In genomic region chr19:10918321-10918991, GRCm38 (mm10) we compare ENCODE assay signal across 37 mouse cellular contexts. TPM values are rescaled to one million over a fixed set of nuclear protein-coding genes. Genes with fewer than 3 reads are reported as not detected.
DNase-seq lines count a peak whose midpoint lies in the region; ATAC-seq and TF ChIP-seq lines count a peak whose summit lies in the region.
"Had no signal": no experiment of that assay in that cellular context is flagged by ENCODE, and none has a peak within 500 bp of the region (broad histone marks: within the 10 kb centered on the region; RNA-seq: fewer than 3 reads in every experiment).

No protein-coding gene starts in this region.

- H3K27me3 ChIP-seq in forebrain, embryonic 13.5 days: no peaks in the 10 kb centered on the region
- H3K27me3 ChIP-seq in forebrain, embryonic 10.5 days (ENCODE audit: poor library complexity, severe bottlenecking): no peaks in the 10 kb centered on the region
- H3K27me3 ChIP-seq in hindbrain, embryonic 16.5 days (replicated peaks; ENCODE audit: control insufficient read depth, insufficient read depth, low read length): no peaks in the 10 kb centered on the region
- no peaks in the 10 kb centered on the region for H3K27me3 ChIP-seq in hindbrain, embryonic 13.5 days
- no peaks in the 10 kb centered on the region for H3K27me3 ChIP-seq in midbrain, embryonic 13.5 days
- H3K27me3 ChIP-seq: CH12.LX; embryonic facial prominence, embryonic 12.5 days had no signal

- H3K9ac ChIP-seq in forebrain, embryonic 13.5 days: no peak overlapping the region
- no peak overlapping the region for H3K9ac ChIP-seq in hindbrain, embryonic 16.5 days (ENCODE audit: low read depth, low read length)
- H3K9ac ChIP-seq in hindbrain, embryonic 13.5 days: no peak overlapping the region
- H3K9ac ChIP-seq in ES-E14 (ENCODE audit: insufficient read depth, low read depth, low read length, poor library complexity, severe bottlenecking): no peak overlapping the region
- no peak overlapping the region for H3K9ac ChIP-seq in midbrain, embryonic 13.5 days (replicated peaks)
- H3K9ac ChIP-seq: embryonic facial prominence, embryonic 12.5 days had no signal

- no peaks in the 10 kb centered on the region for H3K36me3 ChIP-seq in forebrain, embryonic 13.5 days (ENCODE audit: poor library complexity, severe bottlenecking)
- no peaks in the 10 kb centered on the region for H3K36me3 ChIP-seq in forebrain, embryonic 10.5 days (replicated peaks)
- no peaks in the 10 kb centered on the region for H3K36me3 ChIP-seq in hindbrain, embryonic 16.5 days (ENCODE audit: control insufficient read depth, insufficient read depth, low read length)
- no peaks in the 10 kb centered on the region for H3K36me3 ChIP-seq in hindbrain, embryonic 13.5 days
- H3K36me3 ChIP-seq in ES-E14 (ENCODE audit: control insufficient read depth, insufficient read depth, low read length, poor library complexity, severe bottlenecking): no peaks in the 10 kb centered on the region
- H3K36me3 ChIP-seq in midbrain, embryonic 13.5 days: no peaks in the 10 kb centered on the region
- H3K36me3 ChIP-seq: embryonic facial prominence, embryonic 12.5 days had no signal

- WGBS in forebrain, embryonic 13.5 days: 90% methylated on average over 10 of the region's 10 CpGs
- WGBS in forebrain, embryonic 10.5 days: 92% methylated on average over 10 of the region's 10 CpGs
- WGBS in hindbrain, embryonic 16.5 days: 88% methylated on average over 10 of the region's 10 CpGs
- WGBS in hindbrain, embryonic 13.5 days: 86% methylated on average over 10 of the region's 10 CpGs
- 85% methylated on average over 10 of the region's 10 CpGs for WGBS in midbrain, embryonic 13.5 days

- no peak overlapping the region for H3K4me3 ChIP-seq in forebrain, embryonic 13.5 days
- no peak overlapping the region for H3K4me3 ChIP-seq in forebrain, embryonic 10.5 days
- no peak overlapping the region for H3K4me3 ChIP-seq in hindbrain, embryonic 16.5 days (ENCODE audit: low read length)
- H3K4me3 ChIP-seq in hindbrain, embryonic 13.5 days: no peak overlapping the region
- no peak overlapping the region for H3K4me3 ChIP-seq in ES-E14 (ENCODE audit: insufficient read depth in 1 of 2, low read depth in 1 of 2, low read length in 2 of 2, poor library complexity in 1 of 2, severe bottlenecking in 1 of 2)
- no peak overlapping the region for H3K4me3 ChIP-seq in midbrain, embryonic 13.5 days (replicated peaks)
- H3K4me3 ChIP-seq: embryonic facial prominence, embryonic 12.5 days; erythroblast, embryonic 14.5 days; gastrocnemius, adult 2 months; layer of hippocampus, adult 2 months had no signal

- H3K9me3 ChIP-seq in forebrain, embryonic 13.5 days (replicated peaks): no peaks in the 10 kb centered on the region
- no peaks in the 10 kb centered on the region for H3K9me3 ChIP-seq in forebrain, embryonic 10.5 days
- H3K9me3 ChIP-seq in hindbrain, embryonic 16.5 days (ENCODE audit: control insufficient read depth, low read length): no peaks in the 10 kb centered on the region
- no peaks in the 10 kb centered on the region for H3K9me3 ChIP-seq in hindbrain, embryonic 13.5 days
- H3K9me3 ChIP-seq in ES-E14 (ENCODE audit: control insufficient read depth, insufficient read depth, low read depth, low read length): no peaks in the 10 kb centered on the region
- H3K9me3 ChIP-seq in midbrain, embryonic 13.5 days: no peaks in the 10 kb centered on the region
- H3K9me3 ChIP-seq: embryonic facial prominence, embryonic 12.5 days had no signal

- no peak for DNase-seq in forebrain, embryonic 10.5 days (ENCODE audit: extremely low spot score, low spot score)
- no peak for DNase-seq in ES-E14 (ENCODE audit: low read depth, low spot score)
- no peak for DNase-seq in kidney, adult 18-20 months
- DNase-seq: adrenal gland, adult 2 months; B cell, adult 2 months; gastrocnemius, adult 2 months; kidney, postnatal 25 days; lung, postnatal 10 days; right cerebral cortex, postnatal 14 days; thymus, adult 2 months; thymus, postnatal 4 days had no signal

- no peaks in the 10 kb centered on the region for H3K4me1 ChIP-seq in forebrain, embryonic 13.5 days
- no peaks in the 10 kb centered on the region for H3K4me1 ChIP-seq in forebrain, embryonic 10.5 days
- H3K4me1 ChIP-seq in hindbrain, embryonic 16.5 days (ENCODE audit: control insufficient read depth, insufficient read depth, low read depth, low read length): no peaks in the 10 kb centered on the region; the same call in 1 of the 2 replicates
- H3K4me1 ChIP-seq in hindbrain, embryonic 13.5 days (replicated peaks): no peaks in the 10 kb centered on the region
- peaks cover 3 to 4% of the 10 kb centered on the region in 2 experiments; a peak in 1 of 4 replicates for H3K4me1 ChIP-seq in ES-E14 (ENCODE audit: control insufficient read depth in 2 of 2, insufficient read depth in 2 of 2, low read length in 2 of 2, poor library complexity in 1 of 2)
- H3K4me1 ChIP-seq in midbrain, embryonic 13.5 days (replicated peaks): no peaks in the 10 kb centered on the region
- H3K4me1 ChIP-seq: embryonic facial prominence, embryonic 12.5 days had no signal

- in situ Hi-C loops in ES-E14 (cut with MboI; ENCODE audit: low sequenced_read_pairs in 2 of 2, unreplicated experiment in 2 of 2): no loop called here

- H3K27ac ChIP-seq in forebrain, embryonic 13.5 days: no peak overlapping the region
- H3K27ac ChIP-seq in forebrain, embryonic 10.5 days: no peak overlapping the region
- H3K27ac ChIP-seq in hindbrain, embryonic 16.5 days (ENCODE audit: low read depth, low read length): no peak overlapping the region
- H3K27ac ChIP-seq in hindbrain, embryonic 13.5 days: no peak overlapping the region
- 0 out of 2 replicates have a peak overlapping the region, but pooled peaks have one; percentile 4 for H3K27ac ChIP-seq in ES-E14 (ENCODE audit: insufficient read depth, low read depth, low read length, poor library complexity, severe bottlenecking)
- H3K27ac ChIP-seq in midbrain, embryonic 13.5 days: no peak overlapping the region
- H3K27ac ChIP-seq: embryonic facial prominence, embryonic 12.5 days; gastrocnemius, adult 2 months; layer of hippocampus, adult 2 months; stomach, postnatal 0 days had no signal

- no peak overlapping the region for H3K4me2 ChIP-seq in forebrain, embryonic 13.5 days
- no peak overlapping the region for H3K4me2 ChIP-seq in hindbrain, embryonic 16.5 days (ENCODE audit: low read length)
- no peak overlapping the region for H3K4me2 ChIP-seq in hindbrain, embryonic 13.5 days
- H3K4me2 ChIP-seq in midbrain, embryonic 13.5 days (replicated peaks): no peak overlapping the region
- H3K4me2 ChIP-seq: embryonic facial prominence, embryonic 12.5 days had no signal

- peak; percentile 43; the same call in 1 of the 2 replicates for ATAC-seq in forebrain, embryonic 13.5 days
- peak; percentile 82 for ATAC-seq in hindbrain, embryonic 16.5 days
- ATAC-seq in hindbrain, embryonic 13.5 days (ENCODE audit: low FRiP score): no peak
- ATAC-seq in midbrain, embryonic 13.5 days: peak; percentile 62

TF ChIP-seq in ES-E14, 5 proteins besides CTCF, POLR2A, EP300 and RAD21:
- TF ChIP-seq HCFC1 (IDR thresholded peaks at IDR 0.05; ENCODE audit: borderline replicate concordance, insufficient read depth, low read length) (no peak), ZC3H11A (IDR thresholded peaks at IDR 0.05; ENCODE audit: borderline replicate concordance, low read depth, low read length) (no peak)
TF ChIP-seq in ES-E14: peak in this region for 0.

RNA-seq across cellular contexts. Expression of gene Zp1, which starts 2.0 kb away (rescaled TPM):
- not detected in 2 replicates for polyA plus RNA-seq in forebrain, embryonic 13.5 days (2015; fragmentation: Nextera tagmentation; extraction: Ambion mirVana)
- polyA plus RNA-seq in forebrain, embryonic 10.5 days (2016; fragmentation: Nextera tagmentation; extraction: Ambion mirVana): not detected in 2 replicates
- 0.79 and 0.94 TPM in 2 replicates for polyA plus RNA-seq in hindbrain, embryonic 16.5 days (2015; fragmentation: Nextera tagmentation; extraction: Ambion mirVana)
- not detected in 2 replicates for polyA plus RNA-seq in hindbrain, embryonic 13.5 days (2015; fragmentation: Nextera tagmentation; extraction: Ambion mirVana)
- total RNA-seq in ES-E14 (2012; rRNA removed): 0.09 TPM in 1 of 2 replicates, not detected in the other
- polyA plus RNA-seq in midbrain, embryonic 13.5 days (2015; fragmentation: Nextera tagmentation; extraction: Ambion mirVana): not detected in 2 replicates
- total RNA-seq: adrenal gland, adult 2 months; adrenal gland, postnatal 4 days; gastrocnemius, adult 2 months; heart, adult 8-10 months; heart, postnatal 25 days; layer of hippocampus, adult 2 months; layer of hippocampus, postnatal 25 days; left cerebral cortex, postnatal 10 days; liver, adult 2 months; megakaryocyte progenitor cell, adult 5-6 weeks; MEL; monocyte, adult 5-6 weeks had no signal
- polyA plus RNA-seq: adrenal gland, adult 2 months; cerebellum, adult 2 months; cortical plate, adult 2 months; erythroblast, embryonic 14.5 days; heart, embryonic 14.5 days; intestine, embryonic 14.5 days; kidney, embryonic 14.5 days; limb, embryonic 11.5 days; liver, adult 2 months; liver, embryonic 16.5 days; neural tube, embryonic 11.5 days had no signal

RNA-seq across cellular contexts. Expression of gene Ptgdr2, which starts 18.5 kb away (rescaled TPM):
- 0.06 and 0.17 TPM in 2 replicates for polyA plus RNA-seq in forebrain, embryonic 13.5 days (2015; fragmentation: Nextera tagmentation; extraction: Ambion mirVana)
- polyA plus RNA-seq in forebrain, embryonic 10.5 days (2016; fragmentation: Nextera tagmentation; extraction: Ambion mirVana): 0.06 and 0.09 TPM in 2 replicates
- polyA plus RNA-seq in hindbrain, embryonic 16.5 days (2015; fragmentation: Nextera tagmentation; extraction: Ambion mirVana): 0.19 and 0.20 TPM in 2 replicates
- polyA plus RNA-seq in hindbrain, embryonic 13.5 days (2015; fragmentation: Nextera tagmentation; extraction: Ambion mirVana): 0.19 and 0.22 TPM in 2 replicates
- 0.67 and 1.1 TPM in 2 replicates for total RNA-seq in ES-E14 (2012; rRNA removed)
- 0.22 and 0.24 TPM in 2 replicates for polyA plus RNA-seq in midbrain, embryonic 13.5 days (2015; fragmentation: Nextera tagmentation; extraction: Ambion mirVana)
- total RNA-seq: gastrocnemius, adult 2 months; liver, adult 2 months had no signal
- polyA plus RNA-seq: erythroblast, embryonic 14.5 days; intestine, embryonic 14.5 days; kidney, embryonic 14.5 days; limb, embryonic 11.5 days; liver, adult 2 months; neural tube, embryonic 11.5 days had no signal

RNA-seq across cellular contexts. Expression of gene Prpf19, which starts 23.4 kb away (rescaled TPM):
- polyA plus RNA-seq in forebrain, embryonic 13.5 days (2015; fragmentation: Nextera tagmentation; extraction: Ambion mirVana): 45.3 and 50.8 TPM in 2 replicates
- polyA plus RNA-seq in forebrain, embryonic 10.5 days (2016; fragmentation: Nextera tagmentation; extraction: Ambion mirVana): 43.8 and 47.1 TPM in 2 replicates
- polyA plus RNA-seq in hindbrain, embryonic 16.5 days (2015; fragmentation: Nextera tagmentation; extraction: Ambion mirVana): 35.0 and 39.1 TPM in 2 replicates
- 40.2 and 42.9 TPM in 2 replicates for polyA plus RNA-seq in hindbrain, embryonic 13.5 days (2015; fragmentation: Nextera tagmentation; extraction: Ambion mirVana)
- total RNA-seq in ES-E14 (2012; rRNA removed): 121 and 146 TPM in 2 replicates
- 45.4 and 49.5 TPM in 2 replicates for polyA plus RNA-seq in midbrain, embryonic 13.5 days (2015; fragmentation: Nextera tagmentation; extraction: Ambion mirVana)

RNA-seq across cellular contexts. Expression of gene Ccdc86, which starts 30.6 kb away (rescaled TPM):
- polyA plus RNA-seq in forebrain, embryonic 13.5 days (2015; fragmentation: Nextera tagmentation; extraction: Ambion mirVana): 21.2 and 22.9 TPM in 2 replicates
- 45.0 and 46.0 TPM in 2 replicates for polyA plus RNA-seq in forebrain, embryonic 10.5 days (2016; fragmentation: Nextera tagmentation; extraction: Ambion mirVana)
- polyA plus RNA-seq in hindbrain, embryonic 16.5 days (2015; fragmentation: Nextera tagmentation; extraction: Ambion mirVana): 12.9 and 14.8 TPM in 2 replicates
- polyA plus RNA-seq in hindbrain, embryonic 13.5 days (2015; fragmentation: Nextera tagmentation; extraction: Ambion mirVana): 15.0 and 15.2 TPM in 2 replicates
- total RNA-seq in ES-E14 (2012; rRNA removed): 25.7 and 29.1 TPM in 2 replicates
- polyA plus RNA-seq in midbrain, embryonic 13.5 days (2015; fragmentation: Nextera tagmentation; extraction: Ambion mirVana): 15.5 and 16.2 TPM in 2 replicates

RNA-seq across cellular contexts. Expression of gene Tmem109, which starts 36.7 kb away (rescaled TPM):
- polyA plus RNA-seq in forebrain, embryonic 13.5 days (2015; fragmentation: Nextera tagmentation; extraction: Ambion mirVana): 33.6 and 35.6 TPM in 2 replicates
- 51.4 and 53.8 TPM in 2 replicates for polyA plus RNA-seq in forebrain, embryonic 10.5 days (2016; fragmentation: Nextera tagmentation; extraction: Ambion mirVana)
- polyA plus RNA-seq in hindbrain, embryonic 16.5 days (2015; fragmentation: Nextera tagmentation; extraction: Ambion mirVana): 50.2 and 50.7 TPM in 2 replicates
- 34.2 and 34.3 TPM in 2 replicates for polyA plus RNA-seq in hindbrain, embryonic 13.5 days (2015; fragmentation: Nextera tagmentation; extraction: Ambion mirVana)
- 25.3 and 35.3 TPM in 2 replicates for total RNA-seq in ES-E14 (2012; rRNA removed)
- 34.4 and 35.0 TPM in 2 replicates for polyA plus RNA-seq in midbrain, embryonic 13.5 days (2015; fragmentation: Nextera tagmentation; extraction: Ambion mirVana)
